Mouse (Mus musculus) layer of hippocampus, postnatal 10 days (tissue): ENCODE measurements at regions not wholly inside any gene's neighbourhood (a gene's known extent, or its start where the extent isn't known, plus 50 kb on each side); places are given as distances from the start of the nearest gene placed in this dataset.

Experiments used
- DNase-seq, 2 experiments: peaks; one replicate each; pipeline ENCODE4 v3.0.0; 2021; ENCODE audit warnings: low spot score in 2 of 2

DNA sequence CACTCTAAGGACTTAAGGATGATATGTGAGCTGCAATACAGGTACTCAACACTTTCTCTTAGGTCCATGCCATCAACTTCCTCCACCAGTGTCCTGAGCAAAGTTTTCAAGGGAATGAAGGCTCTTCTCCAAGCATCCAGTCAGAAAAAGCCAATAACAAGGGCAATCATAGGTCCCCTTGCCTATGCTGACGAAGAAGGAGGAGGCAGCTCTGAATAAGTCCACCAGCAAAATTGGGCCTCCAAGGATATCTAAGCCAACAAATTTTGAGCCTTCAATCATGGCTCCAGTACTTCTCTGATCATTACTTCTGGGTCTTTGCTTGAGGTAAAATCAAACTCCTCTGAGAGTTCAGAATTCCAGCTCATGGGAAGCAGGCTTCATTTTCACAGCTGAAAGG lies 293.1 kb downstream of the Snurf start:
- peak; percentile 44 to 62 for DNase-seq
